Mouse (Mus musculus): ENCODE measurements around the gene Stat4.

DNA sequence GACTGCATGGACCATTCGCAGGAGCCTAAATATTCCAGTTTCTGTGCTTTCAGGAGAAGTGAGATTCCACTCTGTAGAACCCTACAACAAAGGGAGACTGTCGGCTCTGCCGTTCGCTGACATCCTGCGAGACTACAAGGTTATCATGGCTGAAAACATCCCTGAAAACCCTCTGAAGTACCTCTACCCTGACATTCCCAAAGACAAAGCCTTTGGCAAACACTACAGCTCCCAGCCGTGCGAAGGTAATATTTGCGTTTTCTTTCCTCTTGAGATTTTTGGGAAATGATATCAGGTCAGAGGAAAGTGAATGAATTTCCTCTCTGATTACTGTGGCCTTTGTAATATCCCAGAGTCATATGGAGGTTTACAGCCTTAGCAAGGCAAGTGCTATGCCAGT lies 115.8 kb downstream of the Stat4 start:
- TF ChIP-seq GATA1 (IDR thresholded peaks at IDR 0.05; ENCODE audit: borderline replicate concordance, low read length) (no peak), FLI1 (IDR thresholded peaks at IDR 0.05; ENCODE audit: low read length) (no peak)
